In the genomic region with DNA sequence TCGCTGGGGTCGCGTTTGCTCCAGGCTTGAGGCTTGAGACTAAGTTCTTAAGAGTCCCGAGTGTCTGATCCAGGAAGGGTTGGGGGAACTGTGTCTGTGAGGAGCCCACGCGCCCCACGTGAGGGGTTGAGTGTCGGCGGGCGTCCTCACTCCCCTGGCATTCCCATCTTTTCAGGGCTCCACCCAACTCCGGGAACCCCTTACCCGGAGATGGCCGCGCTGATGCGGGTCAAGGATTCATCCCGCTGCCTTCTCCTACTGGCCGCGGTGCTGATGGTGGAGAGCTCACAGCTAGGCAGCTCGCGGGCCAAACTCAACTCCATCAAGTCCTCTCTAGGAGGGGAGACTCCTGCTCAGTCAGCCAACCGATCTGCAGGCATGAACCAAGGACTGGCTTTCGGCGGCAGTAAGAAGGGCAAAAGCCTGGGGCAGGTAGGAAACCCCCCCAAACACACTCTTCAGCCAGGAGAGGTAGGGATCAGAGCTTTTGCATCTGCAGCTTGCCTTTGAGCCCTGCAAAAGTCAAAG, we compare ENCODE assay signal across 8 mouse cellular contexts. TPM values are rescaled to one million over a fixed set of nuclear protein-coding genes. Genes with fewer than 3 reads are reported as not detected.
A peak's percentile ranks its signal among the peaks of the same experiment; 100 is the strongest.
DNase-seq lines count a peak whose midpoint lies in the region; ATAC-seq and TF ChIP-seq lines count a peak whose summit lies in the region.

No protein-coding gene starts in this region.

- ATAC-seq in liver, embryonic 11.5 days (replicated peaks; ENCODE audit: low FRiP score), result no peak
- 0 out of 2 replicates have a peak, but pooled peaks have one; percentile 32 for ATAC-seq in embryonic facial prominence, embryonic 11.5 days (replicated peaks; ENCODE audit: insufficient number of reproducible peaks, low FRiP score, low TSS enrichment, low read depth)
- no peak for ATAC-seq in liver, postnatal 0 days
- no peak for ATAC-seq in frontal cortex, adult (ENCODE audit: low TSS enrichment)

- H3K36me3 ChIP-seq in liver, embryonic 11.5 days (ENCODE audit: control insufficient read depth, insufficient read depth, low read length), result no peaks in the 10 kb centered on the region
- no peaks in the 10 kb centered on the region for H3K36me3 ChIP-seq in embryonic facial prominence, embryonic 11.5 days (replicated peaks; ENCODE audit: control insufficient read depth, insufficient read depth, low read depth, low read length)
- H3K36me3 ChIP-seq in hindbrain, embryonic 10.5 days, result no peaks in the 10 kb centered on the region
- H3K36me3 ChIP-seq in liver, postnatal 0 days (replicated peaks; ENCODE audit: insufficient read depth, low read length), result no peaks in the 10 kb centered on the region

- peaks cover 6% of the 10 kb centered on the region; the same call in 1 of the 2 replicates for H3K4me1 ChIP-seq in liver, embryonic 11.5 days (replicated peaks; ENCODE audit: control insufficient read depth, insufficient read depth, low read length)
- H3K4me1 ChIP-seq in embryonic facial prominence, embryonic 11.5 days (ENCODE audit: control insufficient read depth, insufficient read depth, low read length), result peaks cover 3% of the 10 kb centered on the region; the same call in 1 of the 2 replicates
- H3K4me1 ChIP-seq in hindbrain, embryonic 10.5 days (replicated peaks), result peaks cover 42% of the 10 kb centered on the region
- peaks cover 7% of the 10 kb centered on the region; the same call in 1 of the 2 replicates for H3K4me1 ChIP-seq in liver, postnatal 0 days (ENCODE audit: insufficient read depth)

- TF ChIP-seq EP300 in liver, postnatal 0 days (IDR thresholded peaks at IDR 0.05; ENCODE audit: low read depth), result no peak

- H3K4me3 ChIP-seq in liver, embryonic 11.5 days (ENCODE audit: low read depth, low read length), result peak overlapping the region; percentile 44
- H3K4me3 ChIP-seq in embryonic facial prominence, embryonic 11.5 days (ENCODE audit: low read depth, low read length), result peak overlapping the region; percentile 54
- H3K4me3 ChIP-seq in hindbrain, embryonic 10.5 days, result peak overlapping the region; percentile 64
- H3K4me3 ChIP-seq in liver, postnatal 0 days (ENCODE audit: low read depth, low read length), result peak overlapping the region; percentile 25

- no peaks in the 10 kb centered on the region for H3K9me3 ChIP-seq in liver, embryonic 11.5 days (ENCODE audit: control insufficient read depth, low read length)
- H3K9me3 ChIP-seq in embryonic facial prominence, embryonic 11.5 days (replicated peaks; ENCODE audit: control insufficient read depth, low read length), result no peaks in the 10 kb centered on the region
- H3K9me3 ChIP-seq in hindbrain, embryonic 10.5 days, result no peaks in the 10 kb centered on the region
- no peaks in the 10 kb centered on the region for H3K9me3 ChIP-seq in liver, postnatal 0 days (ENCODE audit: low read length)

- TF ChIP-seq CTCF in liver, postnatal 0 days (IDR thresholded peaks at IDR 0.05; ENCODE audit: low read depth), result no peak

- H3K9ac ChIP-seq in liver, embryonic 11.5 days (ENCODE audit: low read depth, low read length), result no peak overlapping the region
- H3K9ac ChIP-seq in embryonic facial prominence, embryonic 11.5 days (replicated peaks; ENCODE audit: low read length), result peak overlapping the region; percentile 60
- no peak overlapping the region for H3K9ac ChIP-seq in liver, postnatal 0 days (replicated peaks)

- WGBS in liver, embryonic 11.5 days, result 2% methylated on average over 23 of the region's 23 CpGs
- under 1% methylated on average over 22 of the region's 23 CpGs for WGBS in embryonic facial prominence, embryonic 11.5 days
- WGBS in hindbrain, embryonic 10.5 days, result under 1% methylated on average over 23 of the region's 23 CpGs
- 1% methylated on average over 23 of the region's 23 CpGs for WGBS in liver, postnatal 0 days (ENCODE audit: insufficient replicate concordance)

- no peak overlapping the region for H3K27ac ChIP-seq in liver, embryonic 11.5 days (ENCODE audit: low read depth, low read length)
- 0 out of 2 replicates have a peak overlapping the region, but pooled peaks have one; percentile 41 for H3K27ac ChIP-seq in embryonic facial prominence, embryonic 11.5 days (replicated peaks; ENCODE audit: low read depth, low read length)
- peak overlapping the region; percentile 36 for H3K27ac ChIP-seq in hindbrain, embryonic 10.5 days
- H3K27ac ChIP-seq in liver, postnatal 0 days (ENCODE audit: low read depth), result no peak overlapping the region

- H3K4me2 ChIP-seq in liver, embryonic 11.5 days, result peak overlapping the region; percentile 70
- peak overlapping the region; percentile 91 for H3K4me2 ChIP-seq in embryonic facial prominence, embryonic 11.5 days (ENCODE audit: low read depth, low read length)
- H3K4me2 ChIP-seq in liver, postnatal 0 days (ENCODE audit: low read depth, low read length), result peak overlapping the region; percentile 59

- no peak for DNase-seq in liver, embryonic 11.5 days (ENCODE audit: low spot score)
- no peak for DNase-seq in liver
- peak; percentile 63 for DNase-seq in embryonic facial prominence, embryonic 11.5 days (ENCODE audit: low spot score)
- DNase-seq in hindbrain, embryonic 10.5 days (ENCODE audit: low spot score), result peak; percentile 50
- peak; percentile 14 for DNase-seq in liver, postnatal 0 days
- DNase-seq in ovary, adult 18-20 months (ENCODE audit: low spot score), result no peak
- DNase-seq in ovary, postnatal 14 days (ENCODE audit: low spot score), result no peak

- H3K27me3 ChIP-seq in liver, embryonic 11.5 days (replicated peaks; ENCODE audit: control insufficient read depth, insufficient read depth, low read length), result peaks cover 28% of the 10 kb centered on the region
- peaks cover 3% of the 10 kb centered on the region; the same call in 1 of the 2 replicates for H3K27me3 ChIP-seq in embryonic facial prominence, embryonic 11.5 days (ENCODE audit: control insufficient read depth, insufficient read depth, low read length)
- H3K27me3 ChIP-seq in hindbrain, embryonic 10.5 days (ENCODE audit: insufficient read depth, poor library complexity, severe bottlenecking), result peaks cover 32% of the 10 kb centered on the region
- peaks cover 31% of the 10 kb centered on the region for H3K27me3 ChIP-seq in liver, postnatal 0 days (ENCODE audit: insufficient read depth, low read length)

RNA-seq across cellular contexts. Expression of a gene that starts 0.8 kb away (rescaled TPM):
- polyA plus RNA-seq in liver, embryonic 11.5 days (2014; fragmentation: Nextera tagmentation; extraction: Ambion mirVana), result 3.1 TPM in 2 replicates
- 20.0 and 22.7 TPM in 2 replicates for polyA plus RNA-seq in embryonic facial prominence, embryonic 11.5 days (2014; fragmentation: Nextera tagmentation; extraction: Ambion mirVana)
- polyA plus RNA-seq in hindbrain, embryonic 10.5 days (2016; fragmentation: Nextera tagmentation; extraction: Ambion mirVana), result 6.8 and 9.8 TPM in 2 replicates
- 0.02 and 0.06 TPM in 2 replicates for polyA plus RNA-seq in liver, postnatal 0 days (2015; fragmentation: Nextera tagmentation; extraction: Ambion mirVana)

Comparison
In these comparisons a context has a peak if more than half of its experiments do, and no peak if none do; other contexts are left out.
1. DNase-seq: peak in embryonic facial prominence, embryonic 11.5 days (single experiment), hindbrain, embryonic 10.5 days (single experiment) and liver, postnatal 0 days (single experiment); none in liver, embryonic 11.5 days (single experiment), liver (single experiment), ovary, adult 18-20 months (single experiment) and ovary, postnatal 14 days (single experiment).
2. H3K27ac ChIP-seq: peak in embryonic facial prominence, embryonic 11.5 days (single experiment) and hindbrain, embryonic 10.5 days (single experiment); none in liver, embryonic 11.5 days (single experiment) and liver, postnatal 0 days (single experiment).
3. Peak in every context shown above with its lines, with median percentiles within 50 percentile points of each other: H3K4me2 ChIP-seq and H3K4me3 ChIP-seq.